Mouse (Mus musculus) C2C12 (cell line): Measurements from ENCODE around the gene Rbms3. TPM values are rescaled to one million over a fixed set of nuclear protein-coding genes. Genes with fewer than 3 reads are reported as not detected.

Experiments used
- H3K27me3 ChIP-seq: one replicate; pipeline ENCODE4 v1.6.1; 2011; ENCODE audit not compliant: control insufficient read depth, insufficient read depth, insufficient read length
- H3K36me3 ChIP-seq: one replicate; pipeline ENCODE4 v1.6.1; 2011; ENCODE audit not compliant: control insufficient read depth, insufficient read depth
- H3K4me3 ChIP-seq: one replicate; pipeline ENCODE4 v1.5.1; 2011; ENCODE audit warnings: mild to moderate bottlenecking, control low read depth; ENCODE audit not compliant: poor library complexity, insufficient read depth, severe bottlenecking
- H3K79me2 ChIP-seq: one replicate; pipeline ENCODE4 v1.6.1; 2011; ENCODE audit not compliant: control insufficient read depth, insufficient read depth
- H3K79me3 ChIP-seq: one replicate; pipeline ENCODE4 v1.6.1; 2011; ENCODE audit warnings: low read depth, control low read depth
- H3ac ChIP-seq: one replicate; pipeline ENCODE3; 2011; ENCODE audit warnings: low read depth; ENCODE audit not compliant: control insufficient read depth, insufficient read length
- CEBPB ChIP-seq: IDR thresholded peaks from one replicate; pipeline ENCODE4 v1.6.1; 2011; ENCODE audit warnings: low read depth, mild to moderate bottlenecking, control low read depth, moderate library complexity
- CTCF ChIP-seq: IDR thresholded peaks from one replicate; pipeline ENCODE4 v1.5.1; 2011; ENCODE audit not compliant: control insufficient read depth, insufficient read depth, insufficient read length
- FOSL1 ChIP-seq: IDR thresholded peaks from one replicate; pipeline ENCODE4 v1.8.0; 2011; ENCODE audit warnings: mild to moderate bottlenecking, low read length; ENCODE audit not compliant: poor library complexity, insufficient read depth, severe bottlenecking
- MAX ChIP-seq: IDR thresholded peaks from one replicate; pipeline ENCODE4 v1.6.1; 2011; ENCODE audit warnings: mild to moderate bottlenecking, control low read depth
- MYOD1 ChIP-seq: IDR thresholded peaks from one replicate; pipeline ENCODE4 v1.6.1; 2011; ENCODE audit warnings: low read depth; ENCODE audit not compliant: control insufficient read depth, insufficient read length
- MYOG ChIP-seq: IDR thresholded peaks from one replicate; pipeline ENCODE4 v1.6.1; 2011; ENCODE audit not compliant: control insufficient read depth, insufficient read length; ENCODE audit errors: extremely low read depth
- USF1 ChIP-seq: IDR thresholded peaks from one replicate; pipeline ENCODE4 v1.6.1; 2011; ENCODE audit warnings: low read depth, mild to moderate bottlenecking, control low read depth, moderate library complexity
- polyA plus RNA-seq: library from polyadenylated mRNA; unstranded; fragments of >200 nt; fragmentation: generic; extraction: Trizol; gene quantifications from one replicate; pipeline ENCODE4 v1.2.1, GENCODE M21; 2012; ENCODE audit warnings: missing spikeins

Rbms3 gene
- polyA plus RNA-seq, 1 experiment, result 2.7 TPM

- H3K36me3 ChIP-seq, result no peaks in the 10 kb centered on the region
Observed at GRCm38 (mm10) chr9:117016605-117017319, 613.0 kb downstream of the Rbms3 start.

GRCm38 (mm10) chr9:117013386-117013785, 616.3 kb downstream of the Rbms3 start:
- Histone ChIP-seq H3K36me3 (no peaks in the 10 kb centered on the region), H3K79me3 (no peaks in the 10 kb centered on the region), H3ac (no peak overlapping the region), H3K4me3 (no peak overlapping the region), H3K79me2 (no peaks in the 10 kb centered on the region), H3K27me3 (no peaks in the 10 kb centered on the region)
- TF ChIP-seq MYOD1 (no peak), FOSL1 (no peak), MAX (no peak), USF1 (no peak), MYOG (no peak), CTCF (no peak), CEBPB (no peak)

More at GRCm38 (mm10) chr9:117016605-117017319, 613.0 kb downstream of the Rbms3 start:
- Histone ChIP-seq H3K79me3 (no peaks in the 10 kb centered on the region), H3K27me3 (no peaks in the 10 kb centered on the region), H3ac (peak overlapping the region; percentile 12), H3K79me2 (no peaks in the 10 kb centered on the region), H3K4me3 (no peak overlapping the region)
- no peak for TF ChIP-seq MYOD1
- peak; percentile 57 for TF ChIP-seq CEBPB

- H3ac ChIP-seq, result no peak overlapping the region
- H3K79me2 ChIP-seq, result no peaks in the 10 kb centered on the region
- H3K79me3 ChIP-seq, result no peaks in the 10 kb centered on the region
- H3K27me3 ChIP-seq, result no peaks in the 10 kb centered on the region
- no peak overlapping the region for H3K4me3 ChIP-seq
- TF ChIP-seq USF1, result no peak
- no peak for TF ChIP-seq MYOD1
- no peak for TF ChIP-seq FOSL1
- TF ChIP-seq CTCF, result no peak
- no peak for TF ChIP-seq MAX
- TF ChIP-seq CEBPB, result no peak
- TF ChIP-seq MYOG, result no peak
- H3K36me3 ChIP-seq, result no peaks in the 10 kb centered on the region
Observed at GRCm38 (mm10) chr9:117010801-117011200, 618.9 kb downstream of the Rbms3 start.

GRCm38 (mm10) chr9:117008194-117008593, 621.5 kb downstream of the Rbms3 start:
- no peaks in the 10 kb centered on the region for H3K79me2 ChIP-seq
- TF ChIP-seq CEBPB, result no peak
- TF ChIP-seq CTCF, result no peak
- no peak for TF ChIP-seq FOSL1
- TF ChIP-seq MAX, result no peak
- no peak for TF ChIP-seq MYOG
- TF ChIP-seq MYOD1, result no peak
- no peak for TF ChIP-seq USF1
- H3K79me3 ChIP-seq, result no peaks in the 10 kb centered on the region
- no peaks in the 10 kb centered on the region for H3K36me3 ChIP-seq
- H3K4me3 ChIP-seq, result no peak overlapping the region
- H3ac ChIP-seq, result no peak overlapping the region
- H3K27me3 ChIP-seq, result no peaks in the 10 kb centered on the region

- TF ChIP-seq MAX (no peak), MYOD1 (no peak), CTCF (no peak), FOSL1 (no peak), CEBPB (no peak), USF1 (no peak), MYOG (no peak)
- Histone ChIP-seq H3ac (no peak overlapping the region), H3K79me2 (no peaks in the 10 kb centered on the region), H3K36me3 (no peaks in the 10 kb centered on the region), H3K79me3 (no peaks in the 10 kb centered on the region), H3K4me3 (no peak overlapping the region), H3K27me3 (no peaks in the 10 kb centered on the region)
Observed at GRCm38 (mm10) chr9:117002083-117002482, 627.6 kb downstream of the Rbms3 start.

- Histone ChIP-seq H3K4me3 (no peak overlapping the region), H3K36me3 (no peaks in the 10 kb centered on the region), H3ac (no peak overlapping the region), H3K79me3 (no peaks in the 10 kb centered on the region), H3K79me2 (no peaks in the 10 kb centered on the region), H3K27me3 (no peaks in the 10 kb centered on the region)
- no peak for TF ChIP-seq MYOG
- TF ChIP-seq CEBPB, result no peak
- TF ChIP-seq CTCF, result no peak
Observed at GRCm38 (mm10) chr9:116999186-116999585, 630.5 kb downstream of the Rbms3 start.
